Comparison of ENCODE assay signal across 9 mouse cellular contexts in genomic region chr6:90809960-90810362, GRCm38 (mm10).
DNase-seq lines count a peak whose midpoint lies in the region; ATAC-seq lines count a peak whose summit lies in the region.
"Had no signal": no experiment of that assay in that cellular context is flagged by ENCODE, and none has a peak within 500 bp of the region (broad histone marks: within the 10 kb centered on the region; RNA-seq: fewer than 3 reads in every experiment).

No protein-coding gene starts in this region.

- no peak overlapping the region for H3K9ac ChIP-seq in intestine, embryonic 16.5 days (ENCODE audit: low read depth, low read length)
- H3K9ac ChIP-seq: liver, embryonic 15.5 days had no signal

- H3K27ac ChIP-seq in intestine, embryonic 16.5 days (ENCODE audit: low read length): no peak overlapping the region
- H3K27ac ChIP-seq: liver, embryonic 15.5 days had no signal

- peak; percentile 53; the same call in 1 of the 2 replicates for ATAC-seq in intestine, embryonic 16.5 days
- ATAC-seq in erythroblast, adult 5-6 weeks (replicated peaks; ENCODE audit: low FRiP score, poor library complexity, severe bottlenecking): no peak

- DNase-seq in adrenal gland, adult 2 months: peak; percentile 51
- peak; percentile 74 for DNase-seq in embryo, embryonic 9.5 days (ENCODE audit: extremely low spot score)
- peak; percentile 96 for DNase-seq in heart, adult 11 months
- DNase-seq in left cerebral cortex, postnatal 14 days (ENCODE audit: low spot score in 2 of 2): peak; percentile 95 to 98
- DNase-seq in mesoderm, embryonic 11.5 days (ENCODE audit: low read depth, low spot score): peak; percentile 94
- DNase-seq in right cerebral cortex, postnatal 36 days (ENCODE audit: low spot score in 2 of 2): peak; percentile 93 to 98

- H3K9me3 ChIP-seq in intestine, embryonic 16.5 days (ENCODE audit: control insufficient read depth, low read length): no peaks in the 10 kb centered on the region
- H3K9me3 ChIP-seq: liver, embryonic 15.5 days had no signal

- no peak overlapping the region for H3K4me2 ChIP-seq in intestine, embryonic 16.5 days (ENCODE audit: low read depth, low read length)
- H3K4me2 ChIP-seq: liver, embryonic 15.5 days had no signal

- intact Hi-C loops in left cerebral cortex, postnatal 14 days (cut with DNase I): loop anchor here (5.0 to 10.0 kb wide), 3 partner anchors 73 to 475 kb away; no protein-coding TSS in a partner anchor

- H3K36me3 ChIP-seq in intestine, embryonic 16.5 days (ENCODE audit: control insufficient read depth, insufficient read depth, low read length): no peaks in the 10 kb centered on the region
- H3K36me3 ChIP-seq: liver, embryonic 15.5 days had no signal

- no peak overlapping the region for H3K4me3 ChIP-seq in intestine, embryonic 16.5 days (ENCODE audit: low read length)
- H3K4me3 ChIP-seq: liver, embryonic 15.5 days had no signal

- H3K4me1 ChIP-seq in intestine, embryonic 16.5 days (ENCODE audit: control insufficient read depth, insufficient read depth, low read length): peaks cover 12% of the 10 kb centered on the region
- H3K4me1 ChIP-seq: liver, embryonic 15.5 days had no signal

- 5% methylated on average over 22 of the region's 22 CpGs for WGBS in intestine, embryonic 16.5 days

- no peaks in the 10 kb centered on the region for H3K27me3 ChIP-seq in intestine, embryonic 16.5 days (replicated peaks; ENCODE audit: control insufficient read depth, insufficient read depth, low read length)
